ENCODE assay signal across 20 mouse cellular contexts in genomic region chr4:151786946-151787705, GRCm38 (mm10).
DNase-seq lines count a peak whose midpoint lies in the region; ATAC-seq and TF ChIP-seq lines count a peak whose summit lies in the region.
"Had no signal": no experiment of that assay in that cellular context is flagged by ENCODE, and none has a peak within 500 bp of the region (broad histone marks: within the 10 kb centered on the region; RNA-seq: fewer than 3 reads in every experiment).

No protein-coding gene starts in this region.

- intact Hi-C loops in heart, adult 2 months (cut with DNase I), result no loop called here
- intact Hi-C loops in heart, postnatal 36 days (cut with DNase I), result no loop called here
- intact Hi-C loops in left cerebral cortex, postnatal 25 days (cut with DNase I), result no loop called here

- no peak overlapping the region for H3K9ac ChIP-seq in heart, adult 2 months (ENCODE audit: low read depth, low read length)
- no peak overlapping the region for H3K9ac ChIP-seq in heart, embryonic 15.5 days
- H3K9ac ChIP-seq in midbrain, embryonic 13.5 days (replicated peaks), result no peak overlapping the region
- H3K9ac ChIP-seq: embryonic facial prominence, embryonic 13.5 days; lung, embryonic 14.5 days had no signal

- TF ChIP-seq CTCF in heart, adult 2 months (IDR thresholded peaks at IDR 0.05), result no peak
- no peak for TF ChIP-seq CTCF in brain, embryonic 14.5 days (IDR thresholded peaks at IDR 0.05; ENCODE audit: borderline replicate concordance, extremely low read depth, insufficient read depth, insufficient read length)

- H3K79me2 ChIP-seq in heart, adult 2 months (replicated peaks; ENCODE audit: control insufficient read depth, insufficient read depth, low read length), result no peaks in the 10 kb centered on the region

- no peak for TF ChIP-seq POLR2A in heart, adult 2 months (IDR thresholded peaks at IDR 0.05; ENCODE audit: insufficient read depth, low read depth, low read length)
- no peak for TF ChIP-seq POLR2A in brain, embryonic 14.5 days (IDR thresholded peaks at IDR 0.05; ENCODE audit: borderline replicate concordance, extremely low read depth, insufficient read depth, insufficient read length, poor library complexity, severe bottlenecking)

- no peaks in the 10 kb centered on the region for H3K9me3 ChIP-seq in heart, embryonic 15.5 days (replicated peaks)
- H3K9me3 ChIP-seq in midbrain, embryonic 13.5 days, result no peaks in the 10 kb centered on the region
- H3K9me3 ChIP-seq: embryonic facial prominence, embryonic 13.5 days had no signal

- 77% methylated on average over 16 of the region's 16 CpGs for WGBS in heart, adult 2 months
- 64% methylated on average over 16 of the region's 16 CpGs for WGBS in heart, embryonic 15.5 days
- WGBS in midbrain, embryonic 13.5 days, result 89% methylated on average over 16 of the region's 16 CpGs

- 0 out of 2 replicates have a peak, but pooled peaks have one; percentile 58 for TF ChIP-seq EP300 in heart, adult 2 months (IDR thresholded peaks at IDR 0.05; ENCODE audit: insufficient read depth, low read depth, low read length)

- peak; percentile 28 for ATAC-seq in heart, embryonic 15.5 days (replicated peaks; ENCODE audit: insufficient number of reproducible peaks, insufficient read depth, low FRiP score, low read depth)
- no peak for ATAC-seq in midbrain, embryonic 13.5 days
- ATAC-seq in inflammation-experienced regulatory T-cells, adult 6 months, result no peak
- ATAC-seq: intestine, postnatal 0 days had no signal

- H3K4me3 ChIP-seq in heart, adult 2 months, result no peak overlapping the region
- no peak overlapping the region for H3K4me3 ChIP-seq in heart, embryonic 15.5 days
- no peak overlapping the region for H3K4me3 ChIP-seq in midbrain, embryonic 13.5 days (replicated peaks)
- H3K4me3 ChIP-seq: embryonic facial prominence, embryonic 13.5 days had no signal

- peak overlapping the region; percentile 61 for H3K27ac ChIP-seq in heart, adult 2 months
- peak overlapping the region; percentile 36 for H3K27ac ChIP-seq in heart, embryonic 15.5 days
- H3K27ac ChIP-seq in midbrain, embryonic 13.5 days, result no peak overlapping the region
- H3K27ac ChIP-seq: embryonic facial prominence, embryonic 13.5 days; macrophage had no signal

- no peaks in the 10 kb centered on the region for H3K27me3 ChIP-seq in heart, adult 2 months (ENCODE audit: control insufficient read depth, insufficient read depth, low read length)
- no peaks in the 10 kb centered on the region for H3K27me3 ChIP-seq in heart, embryonic 15.5 days
- H3K27me3 ChIP-seq in midbrain, embryonic 13.5 days, result no peaks in the 10 kb centered on the region
- H3K27me3 ChIP-seq: embryonic facial prominence, embryonic 13.5 days had no signal

- H3K36me3 ChIP-seq in heart, adult 2 months (ENCODE audit: control insufficient read depth, insufficient read depth, low read length), result no peaks in the 10 kb centered on the region
- no peaks in the 10 kb centered on the region for H3K36me3 ChIP-seq in heart, embryonic 15.5 days
- peaks cover 11% of the 10 kb centered on the region; the same call in 1 of the 2 replicates for H3K36me3 ChIP-seq in midbrain, embryonic 13.5 days

- no peak overlapping the region for H3K4me2 ChIP-seq in heart, embryonic 15.5 days
- H3K4me2 ChIP-seq in midbrain, embryonic 13.5 days (replicated peaks), result no peak overlapping the region
- H3K4me2 ChIP-seq: embryonic facial prominence, embryonic 13.5 days; liver, embryonic 11.5 days; lung, embryonic 14.5 days had no signal

- peaks cover 5% of the 10 kb centered on the region; the same call in 1 of the 2 replicates for H3K4me1 ChIP-seq in heart, adult 2 months (ENCODE audit: control insufficient read depth, insufficient read depth, low read length)
- peaks cover 27% of the 10 kb centered on the region for H3K4me1 ChIP-seq in heart, embryonic 15.5 days (replicated peaks)
- H3K4me1 ChIP-seq in midbrain, embryonic 13.5 days (replicated peaks), result no peaks in the 10 kb centered on the region
- H3K4me1 ChIP-seq: embryonic facial prominence, embryonic 13.5 days had no signal

- DNase-seq in heart, adult 2 months, result peak in 1 of 2 experiments; percentile 47
- no peak for DNase-seq in heart, postnatal 36 days
- peak; percentile 10 for DNase-seq in brain, embryonic 14.5 days (ENCODE audit: low read depth)
- DNase-seq in retina, adult 2 months (ENCODE audit: low read depth, low spot score), result peak; percentile 78
- no peak for DNase-seq in left cerebral cortex, postnatal 25 days (ENCODE audit: low spot score in 2 of 2)
- DNase-seq: B cell, adult 2 months; cerebellum, adult 11 months; gastrocnemius, postnatal 36 days; kidney, postnatal 14 days; left cerebral cortex, postnatal 4 days; lung, embryonic 14.5 days; right cerebral cortex, postnatal 14 days; thymus, postnatal 4 days had no signal

Comparison
In these comparisons a context has a peak if more than half of its experiments do, and no peak if none do; other contexts are left out.
1. DNase-seq: peak in brain, embryonic 14.5 days (single experiment) and retina, adult 2 months (single experiment); none in heart, postnatal 36 days (0 of 2) and left cerebral cortex, postnatal 25 days (0 of 2).